Mouse (Mus musculus) spleen, adult 2 months (tissue): ENCODE measurements around the gene Atp6v0d1. TPM values are rescaled to one million over a fixed set of nuclear protein-coding genes. Genes with fewer than 3 reads are reported as not detected.
A peak's percentile ranks its signal among the peaks of the same experiment; 100 is the strongest.

ENCODE experiments used
- DNase-seq, 2 experiments: peaks; one replicate each; pipeline versions ENCODE4 v3.0.0 to v3.0.0-alpha.2; 2012 to 2021; ENCODE audit warnings: low spot score in 2 of 2, low read depth in 1 of 2
- H3K27ac ChIP-seq: fragments of 200-500 bp; 2 replicates; pipeline ENCODE4 v1.5.1; 2012; ENCODE audit warnings: low read length, inconsistent platforms; ENCODE audit not compliant: insufficient read depth
- H3K27me3 ChIP-seq: fragments of 200-500 bp; 2 replicates; pipeline ENCODE4 v1.6.1; 2012; ENCODE audit warnings: mild to moderate bottlenecking, moderate library complexity, low read length, inconsistent platforms; ENCODE audit not compliant: control insufficient read depth, insufficient read depth
- H3K36me3 ChIP-seq: fragments of 200-500 bp; 2 replicates; pipeline ENCODE4 v1.6.1; 2012; ENCODE audit warnings: mild to moderate bottlenecking, low read length, inconsistent platforms; ENCODE audit not compliant: control insufficient read depth, insufficient read depth
- H3K4me1 ChIP-seq: fragments of 200-500 bp; 2 replicates; pipeline ENCODE4 v1.6.1; 2011; ENCODE audit warnings: inconsistent platforms; ENCODE audit not compliant: control insufficient read depth, insufficient read depth, insufficient read length
- H3K4me3 ChIP-seq: fragments of 200-500 bp; 2 replicates; pipeline ENCODE4 v1.5.1; 2011; ENCODE audit warnings: mild to moderate bottlenecking, inconsistent platforms; ENCODE audit not compliant: insufficient read depth, insufficient read length; ENCODE audit errors: extremely low read depth
- CTCF ChIP-seq: fragments of 200-500 bp; IDR thresholded peaks from 2 replicates; pipeline ENCODE4 v1.5.1; 2011; ENCODE audit warnings: mild to moderate bottlenecking, inconsistent platforms; ENCODE audit not compliant: insufficient read depth, insufficient read length, insufficient replicate concordance; ENCODE audit errors: extremely low read depth
- POLR2A ChIP-seq: fragments of 200-500 bp; IDR thresholded peaks from 2 replicates; pipeline ENCODE4 v1.6.1; 2011; ENCODE audit warnings: low read depth, low read length, inconsistent platforms
- WGBS: fragments of 180-500 bp; shearing (Covaris S2); methylation state at CpG from one replicate; pipeline ENCODE4 v1.1.7; 2018; 5-methylcytosine and 5-hydroxymethylcytosine counted together
- polyA plus RNA-seq: library from polyadenylated mRNA; depleted of rRNA; stranded (reverse); fragments of >200 nt; gene quantifications from 2 replicates; pipeline ENCODE4 v1.2.3, GENCODE M21; 2012

Gene Atp6v0d1
- polyA plus RNA-seq, 1 experiment: 72.0 TPM

DNA sequence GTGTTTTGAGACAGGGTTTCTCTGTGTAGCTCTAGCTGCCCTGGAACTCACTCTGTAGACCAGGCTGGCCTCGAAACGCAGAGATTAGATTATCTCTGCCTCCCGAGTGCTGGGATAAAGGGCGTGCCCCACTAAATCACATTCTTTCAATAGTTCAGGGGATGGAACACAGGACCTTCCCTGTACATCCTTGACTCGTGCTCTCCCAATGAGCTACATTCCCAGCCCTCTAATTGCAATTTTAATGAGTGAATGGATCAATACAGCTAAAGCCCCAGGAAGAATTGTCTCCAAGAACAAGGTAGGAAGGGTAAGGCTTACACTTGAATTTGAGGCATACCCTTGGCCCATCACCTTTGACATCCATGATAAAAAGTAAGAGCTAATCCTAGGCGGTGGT is 32.9 kb upstream of the Atp6v0d1 start:
- TF ChIP-seq CTCF (no peak), POLR2A (no peak)
- H3K27me3 ChIP-seq: no peaks in the 10 kb centered on the region
- H3K27ac ChIP-seq: no peak overlapping the region
- no peak overlapping the region for H3K4me3 ChIP-seq
- H3K36me3 ChIP-seq: no peaks in the 10 kb centered on the region
- peaks cover 2% of the 10 kb centered on the region; the same call in 1 of the 2 replicates for H3K4me1 ChIP-seq
- 88% methylated on average over 6 of the region's 6 CpGs for WGBS
- no peak for DNase-seq

DNA sequence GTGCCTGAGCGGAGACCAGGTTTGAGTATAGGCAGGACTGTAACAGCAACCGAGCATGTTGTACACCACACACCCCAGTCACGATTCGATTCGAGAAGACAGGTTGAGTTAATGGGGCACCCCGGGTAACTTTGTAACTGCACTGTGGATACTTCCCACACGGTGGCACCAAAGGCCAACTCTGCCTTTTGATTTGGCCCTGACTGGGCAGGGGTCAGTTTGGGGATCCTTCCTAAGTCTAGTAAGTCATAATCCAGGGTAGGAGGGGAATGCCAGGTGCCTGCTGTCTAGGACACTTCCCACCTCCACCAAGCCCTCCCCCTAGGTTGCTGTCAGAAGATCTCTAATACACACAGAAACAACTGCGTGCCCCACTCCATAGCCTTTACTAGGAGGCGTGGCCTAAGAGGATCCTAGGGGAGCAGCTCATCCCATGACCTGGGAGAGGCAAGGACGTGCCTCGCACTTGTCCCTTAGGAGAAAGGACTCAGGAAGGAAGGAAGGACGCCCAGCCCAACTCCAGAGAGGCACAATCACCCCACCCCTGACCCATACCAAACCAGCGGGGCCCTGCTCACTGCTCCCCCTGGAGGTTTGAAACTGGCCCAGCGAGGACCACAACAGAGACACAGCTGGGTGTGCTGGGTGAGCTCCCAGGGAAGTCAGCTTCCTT is 30.7 kb upstream of the Atp6v0d1 start:
- 5% methylated on average over 14 of the region's 14 CpGs for WGBS
- H3K4me1 ChIP-seq: peaks cover 2% of the 10 kb centered on the region; the same call in 1 of the 2 replicates
- H3K36me3 ChIP-seq: no peaks in the 10 kb centered on the region
- no peak overlapping the region for H3K27ac ChIP-seq
- DNase-seq: peak; percentile 48 to 72
- TF ChIP-seq POLR2A: no peak
- TF ChIP-seq CTCF: peak; percentile 84; the same call in 1 of the 2 replicates
- no peaks in the 10 kb centered on the region for H3K27me3 ChIP-seq
- H3K4me3 ChIP-seq: peak overlapping the region; percentile 54

GRCm38 (mm10) chr8:105594451-105595242 is 28.8 kb upstream of the Atp6v0d1 start:
- peaks cover 2% of the 10 kb centered on the region; the same call in 1 of the 2 replicates for H3K4me1 ChIP-seq
- no peak for TF ChIP-seq CTCF
- TF ChIP-seq POLR2A: no peak
- H3K36me3 ChIP-seq: no peaks in the 10 kb centered on the region
- H3K27me3 ChIP-seq: no peaks in the 10 kb centered on the region
- DNase-seq: no peak
- WGBS: 84% methylated on average over 18 of the region's 18 CpGs
- H3K27ac ChIP-seq: no peak overlapping the region
- no peak overlapping the region for H3K4me3 ChIP-seq

DNA sequence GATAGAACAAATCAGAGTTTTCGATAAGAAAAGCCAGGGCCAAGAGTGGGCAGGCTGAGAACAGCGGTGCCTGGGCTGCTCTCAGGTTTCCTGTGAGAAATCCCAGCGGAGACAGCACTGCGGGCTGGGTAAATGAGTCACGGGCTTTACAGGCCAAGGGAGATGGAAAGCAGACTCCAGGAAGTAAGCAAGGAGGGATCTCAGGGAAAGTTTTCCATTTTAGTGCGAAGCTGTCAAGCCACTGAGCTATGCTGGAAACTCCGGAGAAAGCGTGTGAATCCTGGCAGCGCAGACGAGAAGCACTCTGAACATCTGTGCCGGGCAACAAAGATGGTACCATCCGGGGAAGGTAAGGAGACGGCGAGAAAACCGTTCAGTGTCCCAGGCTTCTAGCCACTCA is 28.0 kb upstream of the Atp6v0d1 start:
- Histone ChIP-seq H3K27me3 (no peaks in the 10 kb centered on the region), H3K27ac (no peak overlapping the region), H3K4me3 (no peak overlapping the region), H3K4me1 (peaks cover 2% of the 10 kb centered on the region; the same call in 1 of the 2 replicates), H3K36me3 (no peaks in the 10 kb centered on the region)
- DNase-seq: no peak
- 77% methylated on average over 15 of the region's 15 CpGs for WGBS
- TF ChIP-seq CTCF: no peak
- TF ChIP-seq POLR2A: no peak

- no peak overlapping the region for H3K4me3 ChIP-seq
- H3K27me3 ChIP-seq: no peaks in the 10 kb centered on the region
- WGBS: 89% methylated on average over 2 of the region's 2 CpGs
- H3K36me3 ChIP-seq: no peaks in the 10 kb centered on the region
- TF ChIP-seq CTCF (no peak), POLR2A (no peak)
- H3K4me1 ChIP-seq: peaks cover 2% of the 10 kb centered on the region; the same call in 1 of the 2 replicates
- DNase-seq: no peak
- no peak overlapping the region for H3K27ac ChIP-seq
These were observed 26.6 kb upstream of the Atp6v0d1 start for GRCm38 (mm10) chr8:105592431-105592830.

- H3K36me3 ChIP-seq: no peaks in the 10 kb centered on the region
- H3K4me1 ChIP-seq: no peaks in the 10 kb centered on the region
- no peak overlapping the region for H3K27ac ChIP-seq
- no peak overlapping the region for H3K4me3 ChIP-seq
- TF ChIP-seq POLR2A (no peak), CTCF (no peak)
- no peaks in the 10 kb centered on the region for H3K27me3 ChIP-seq
- 42% methylated on average over 3 of the region's 3 CpGs for WGBS
- DNase-seq: no peak
These were observed 13.9 kb upstream of the Atp6v0d1 start for GRCm38 (mm10) chr8:105579719-105580118.
